Mouse (Mus musculus) intestine, postnatal 0 days (tissue): ENCODE results near the gene Inhbe. TPM values are rescaled to one million over a fixed set of nuclear protein-coding genes. Genes with fewer than 3 reads are reported as not detected.
A peak's percentile ranks its signal among the peaks of the same experiment; 100 is the strongest.

Source experiments
- ATAC-seq: fragments of 200-750 bp; cut with Nextera tagmentation; 2 replicates; pipeline ENCODE4 v1.8.0; 2017; ENCODE audit warnings: mild to moderate bottlenecking, moderate TSS enrichment, moderate library complexity
- H3K27ac ChIP-seq: fragments of 300-500 bp; sonication (generic); 2 replicates; pipeline ENCODE4 v1.5.1; 2014; ENCODE audit warnings: mild to moderate bottlenecking, low read depth, low read length, moderate library complexity
- H3K27me3 ChIP-seq: fragments of 300-500 bp; sonication (generic); replicated peaks from 2 replicates; pipeline ENCODE4 v1.6.1; 2014; ENCODE audit warnings: low read length, mixed read lengths; ENCODE audit not compliant: control insufficient read depth, insufficient read depth
- H3K36me3 ChIP-seq: fragments of 300-500 bp; sonication (generic); 2 replicates; pipeline ENCODE4 v1.6.1; 2014; ENCODE audit warnings: mild to moderate bottlenecking, moderate library complexity; ENCODE audit not compliant: control insufficient read depth, insufficient read depth
- H3K4me1 ChIP-seq: fragments of 300-500 bp; sonication (generic); replicated peaks from 2 replicates; pipeline ENCODE4 v1.6.1; 2014; ENCODE audit warnings: antibody characterized with exemption, low read length, mixed read lengths; ENCODE audit not compliant: control insufficient read depth, insufficient read depth
- H3K4me2 ChIP-seq: fragments of 300-500 bp; sonication (generic); replicated peaks from 2 replicates; pipeline ENCODE4 v1.6.1; 2014; ENCODE audit warnings: low read depth, mild to moderate bottlenecking, moderate library complexity
- H3K4me3 ChIP-seq: fragments of 300-500 bp; sonication (generic); 2 replicates; pipeline ENCODE4 v1.5.1; 2014; ENCODE audit warnings: low read depth, low read length
- H3K9ac ChIP-seq: fragments of 300-500 bp; sonication (generic); 2 replicates; pipeline ENCODE4 v1.6.1; 2014; ENCODE audit warnings: mild to moderate bottlenecking, low read depth, low read length
- H3K9me3 ChIP-seq: fragments of 300-500 bp; sonication (generic); 2 replicates; pipeline ENCODE4 v1.6.1; 2016; ENCODE audit warnings: mixed run types; ENCODE audit not compliant: control insufficient read depth
- CTCF ChIP-seq: sonication (generic); IDR thresholded peaks from 2 replicates; pipeline ENCODE4 v1.5.1; 2016; ENCODE audit warnings: low read depth, mild to moderate bottlenecking, control low read depth, antibody characterized with exemption, moderate library complexity
- WGBS: fragments of 180-500 bp; shearing (Covaris S2); extraction: QIAGEN DNeasy Blood & Tissue Kit; methylation state at CpG from one replicate; pipeline ENCODE4 v1.1.7; 2014; 5-methylcytosine and 5-hydroxymethylcytosine counted together
- polyA plus RNA-seq: library from polyadenylated mRNA; unstranded; fragments of >200 nt; fragmentation: Nextera tagmentation; extraction: Ambion mirVana; gene quantifications from 2 replicates; pipeline ENCODE4 v1.2.1, GENCODE M21; 2015

The Inhbe gene
- polyA plus RNA-seq, 1 experiment from 2014 or later, result 0.04 TPM

DNA sequence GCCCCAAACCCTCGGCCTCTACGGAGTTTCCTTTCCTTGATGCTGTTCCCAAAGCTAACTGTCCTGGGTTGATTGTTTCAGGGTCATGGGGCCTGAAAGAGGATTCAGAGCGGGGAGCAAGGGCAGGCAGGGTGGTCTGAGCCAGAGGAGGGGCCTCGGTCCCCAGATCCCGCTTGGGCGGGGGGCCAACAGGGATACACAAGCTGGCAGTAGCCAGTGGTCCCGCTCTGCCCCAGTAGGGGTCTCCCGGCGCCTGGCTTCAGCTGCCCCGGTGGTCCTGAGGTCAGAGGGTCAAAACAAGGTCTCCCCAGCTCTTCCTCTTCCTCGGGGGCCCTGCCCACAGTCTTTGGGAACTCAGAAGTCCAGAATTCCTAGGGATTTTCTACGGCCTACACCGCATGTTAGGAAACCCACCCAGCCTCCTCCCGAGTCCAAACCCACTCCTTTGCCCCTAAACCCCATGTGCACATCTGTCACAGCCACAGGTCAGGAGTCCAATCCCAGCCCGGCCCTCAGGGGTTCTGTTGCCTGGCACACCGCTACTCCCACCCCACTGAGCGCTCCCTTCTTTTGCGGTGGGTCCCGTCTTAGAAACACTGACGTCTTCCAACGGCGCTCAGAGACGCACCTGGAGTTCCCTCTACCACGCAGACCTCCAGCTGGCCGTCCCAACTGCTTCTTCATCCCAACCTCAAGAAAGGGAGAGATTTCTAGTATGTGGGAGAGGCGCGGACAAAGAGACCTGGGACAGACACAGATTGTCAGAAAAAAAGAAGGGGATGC, 13.4 kb downstream of the Inhbe start:
- TF ChIP-seq CTCF, result 0 out of 2 replicates have a peak, but pooled peaks have one; percentile 12
- H3K4me2 ChIP-seq, result peak overlapping the region; percentile 80
- H3K9me3 ChIP-seq, result no peaks in the 10 kb centered on the region
- H3K9ac ChIP-seq, result peak overlapping the region; percentile 28; the same call in 1 of the 2 replicates
- peaks cover 6% of the 10 kb centered on the region; the same call in 1 of the 2 replicates for H3K4me1 ChIP-seq
- peaks cover 22% of the 10 kb centered on the region; the same call in 1 of the 2 replicates for H3K27me3 ChIP-seq
- H3K27ac ChIP-seq, result peak overlapping the region; percentile 78
- WGBS, result 3% methylated on average over 27 of the region's 27 CpGs
- H3K4me3 ChIP-seq, result peak overlapping the region; percentile 50
- no peak for ATAC-seq
- H3K36me3 ChIP-seq, result no peaks in the 10 kb centered on the region

DNA sequence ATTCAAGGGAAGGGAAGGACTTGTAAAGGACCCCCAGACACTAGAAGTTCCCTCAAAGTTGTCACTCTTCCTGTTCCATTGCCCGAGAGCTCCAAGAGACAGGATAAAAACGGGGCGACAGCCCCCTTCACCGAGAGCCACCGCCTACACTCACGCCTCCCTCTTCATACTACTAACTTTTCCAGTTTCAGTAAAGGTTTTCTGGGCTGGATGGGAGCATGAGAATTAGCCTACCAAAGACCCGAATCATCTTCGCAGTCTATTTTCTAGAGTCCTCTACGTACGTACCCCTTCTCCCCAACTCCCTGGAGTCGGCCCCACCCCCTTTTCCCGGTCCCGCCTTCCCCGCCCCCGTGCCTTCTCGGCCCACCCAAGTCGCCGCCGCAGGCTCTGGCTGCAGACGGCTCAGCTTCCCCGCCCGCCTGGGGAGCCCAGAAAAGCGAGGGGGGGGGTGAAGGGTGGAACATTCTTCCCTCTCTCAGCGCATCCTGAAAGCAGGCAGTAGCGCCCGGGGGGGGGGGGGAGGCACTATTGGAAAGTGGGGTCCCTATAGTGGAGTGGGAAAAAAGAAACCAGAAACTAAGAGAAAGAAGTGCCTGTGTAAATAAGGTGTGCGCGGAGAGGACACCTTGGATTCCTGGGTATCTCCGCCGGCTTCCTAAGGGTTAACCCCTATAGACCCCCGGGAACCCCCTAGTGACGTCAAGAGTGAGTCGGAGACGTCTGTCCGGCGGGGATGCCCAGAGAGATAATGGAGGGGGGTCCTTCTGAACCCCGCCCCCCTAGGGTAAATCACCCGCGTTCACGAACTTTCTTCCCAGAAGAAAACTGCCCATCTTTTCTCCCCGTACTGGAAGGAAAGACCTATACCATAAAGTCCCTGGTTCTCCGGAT, 14.3 kb downstream of the Inhbe start:
- no peaks in the 10 kb centered on the region for H3K36me3 ChIP-seq
- WGBS, result 2% methylated on average over 39 of the region's 42 CpGs
- ATAC-seq, result peak; percentile 5; the same call in 1 of the 2 replicates
- peak overlapping the region; percentile 78 for H3K27ac ChIP-seq
- H3K9me3 ChIP-seq, result no peaks in the 10 kb centered on the region
- H3K4me3 ChIP-seq, result peak overlapping the region; percentile 50
- peak overlapping the region; percentile 80 for H3K4me2 ChIP-seq
- no peak for TF ChIP-seq CTCF
- peaks cover 6% of the 10 kb centered on the region; the same call in 1 of the 2 replicates for H3K4me1 ChIP-seq
- peak overlapping the region; percentile 28 for H3K9ac ChIP-seq
- peaks cover 22% of the 10 kb centered on the region; the same call in 1 of the 2 replicates for H3K27me3 ChIP-seq

DNA sequence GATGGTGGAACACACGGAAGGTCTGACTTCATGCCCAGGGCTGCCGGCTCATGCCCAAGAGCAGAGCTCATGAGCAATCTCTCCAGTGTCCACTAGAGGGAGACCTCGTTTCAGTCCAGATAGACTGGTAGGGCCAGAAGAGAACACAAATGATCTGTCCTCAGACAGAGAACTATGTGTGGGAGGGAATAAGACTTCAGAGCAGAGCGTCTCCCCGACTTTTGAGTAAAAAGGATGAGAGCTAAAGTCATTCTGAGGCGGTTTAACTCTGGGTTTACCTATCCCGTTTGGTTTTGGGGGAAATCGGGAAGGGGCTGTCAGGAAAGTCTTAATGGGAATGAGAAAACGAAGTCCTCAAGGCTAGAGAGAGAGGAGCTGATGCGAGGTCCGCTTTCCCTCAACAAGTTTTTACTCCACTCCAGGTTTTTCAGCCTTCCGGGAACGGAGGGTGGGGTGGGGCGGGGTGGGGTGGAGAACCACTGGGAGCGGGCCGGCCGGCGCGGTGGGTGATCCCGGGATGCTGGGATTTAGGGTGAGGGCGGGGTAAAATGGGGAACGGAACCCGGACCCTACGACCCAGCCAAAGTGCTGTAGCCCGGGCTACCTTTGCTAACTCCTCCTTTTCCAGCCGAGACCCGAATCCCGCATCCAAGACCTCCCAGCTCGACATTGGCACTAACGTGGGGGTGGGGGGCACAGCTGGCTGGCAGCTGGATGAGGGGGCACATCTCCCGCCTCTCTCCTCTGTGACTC, 15.1 kb downstream of the Inhbe start:
- Histone ChIP-seq H3K27me3 (peaks cover 22% of the 10 kb centered on the region; the same call in 1 of the 2 replicates), H3K27ac (peak overlapping the region; percentile 78), H3K4me3 (peak overlapping the region; percentile 50), H3K9ac (peak overlapping the region; percentile 28), H3K36me3 (no peaks in the 10 kb centered on the region), H3K4me1 (peaks cover 6% of the 10 kb centered on the region; the same call in 1 of the 2 replicates), H3K9me3 (no peaks in the 10 kb centered on the region), H3K4me2 (peak overlapping the region; percentile 80)
- under 1% methylated on average over 29 of the region's 31 CpGs for WGBS
- peak; percentile 70 for ATAC-seq
- TF ChIP-seq CTCF, result peak; percentile 95

DNA sequence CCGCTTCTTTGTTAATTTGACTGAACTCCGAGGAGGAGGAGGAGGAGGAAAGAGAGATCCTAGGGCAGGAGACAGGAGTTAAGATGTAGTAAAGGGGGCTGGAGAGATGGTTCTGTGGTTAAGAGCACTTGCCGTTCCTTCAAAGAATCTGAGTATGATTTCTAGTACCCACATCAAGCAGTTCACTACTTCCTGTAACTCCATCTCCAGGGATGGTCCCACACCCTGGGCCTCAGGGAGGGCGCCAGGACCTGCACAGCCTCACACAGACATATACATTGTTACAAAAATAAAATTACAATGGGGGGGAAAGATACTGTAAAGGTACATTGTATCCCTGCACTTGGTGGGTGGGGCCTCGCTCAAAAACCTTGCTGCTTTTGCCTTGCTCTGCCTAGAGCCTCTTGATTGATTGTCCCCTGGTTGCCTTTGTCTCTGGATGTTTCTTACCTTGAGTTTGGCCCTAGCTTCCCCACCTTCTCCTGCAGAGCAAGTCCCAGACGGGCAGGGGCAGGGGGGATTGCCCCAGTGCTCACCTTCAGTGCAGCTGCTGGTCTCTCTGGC, 16.6 kb downstream of the Inhbe start:
- peaks cover 6% of the 10 kb centered on the region; the same call in 1 of the 2 replicates for H3K4me1 ChIP-seq
- WGBS, result 77% methylated on average over 6 of the region's 6 CpGs
- H3K4me2 ChIP-seq, result no peak overlapping the region
- H3K9me3 ChIP-seq, result no peaks in the 10 kb centered on the region
- H3K9ac ChIP-seq, result no peak overlapping the region
- no peak overlapping the region for H3K4me3 ChIP-seq
- TF ChIP-seq CTCF, result no peak
- H3K27ac ChIP-seq, result no peak overlapping the region
- no peak for ATAC-seq
- H3K27me3 ChIP-seq, result peaks cover 22% of the 10 kb centered on the region; the same call in 1 of the 2 replicates
- no peaks in the 10 kb centered on the region for H3K36me3 ChIP-seq

DNA sequence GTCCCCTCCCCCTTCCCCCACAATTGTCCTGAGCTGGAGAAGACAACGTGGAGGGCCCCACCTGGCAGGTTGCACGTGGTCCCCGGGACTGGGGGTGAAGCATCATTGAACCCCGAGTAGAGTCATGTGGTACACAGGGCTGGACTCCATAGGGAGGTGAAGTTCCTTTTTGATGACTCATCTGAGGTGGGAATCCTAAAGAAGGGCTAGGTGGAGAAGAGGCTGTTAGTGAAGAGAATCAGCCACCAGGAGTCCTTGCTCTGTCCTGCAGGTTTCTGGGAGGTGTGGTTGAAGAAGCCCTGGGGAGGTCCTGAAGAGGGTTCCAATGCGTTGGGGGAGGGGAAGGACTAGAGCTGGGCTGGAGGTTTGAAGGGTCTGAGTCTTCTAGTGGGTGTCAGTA, 17.3 kb downstream of the Inhbe start:
- no peak overlapping the region for H3K4me2 ChIP-seq
- H3K4me3 ChIP-seq, result no peak overlapping the region
- no peak overlapping the region for H3K27ac ChIP-seq
- H3K4me1 ChIP-seq, result peaks cover 6% of the 10 kb centered on the region; the same call in 1 of the 2 replicates
- no peak for ATAC-seq
- WGBS, result 45% methylated on average over 5 of the region's 5 CpGs
- TF ChIP-seq CTCF, result no peak
- H3K36me3 ChIP-seq, result peaks cover 5% of the 10 kb centered on the region; the same call in 1 of the 2 replicates
- no peak overlapping the region for H3K9ac ChIP-seq
- H3K9me3 ChIP-seq, result no peaks in the 10 kb centered on the region
- H3K27me3 ChIP-seq, result peaks cover 22% of the 10 kb centered on the region
